Mouse (Mus musculus): ENCODE results near the gene Bag1. TPM values are rescaled to one million over a fixed set of nuclear protein-coding genes. Genes with fewer than 3 reads are reported as not detected.

The Bag1 gene
- total and polyA plus RNA-seq, 3 experiments = 194 to 235 TPM; not detected in 1

GRCm38 (mm10) chr4:40976651-40977050, 28.6 kb upstream of the Bag1 start:
- Histone ChIP-seq H3K9ac (ENCODE audit: control insufficient read depth, low read depth, low read length, poor library complexity, severe bottlenecking) (no peak overlapping the region), H3K4me3 (ENCODE audit: control insufficient read depth in 1 of 2, insufficient read depth in 1 of 2, low read depth in 2 of 2, low read length in 2 of 2) (no peak overlapping the region), H3K27ac (ENCODE audit: control insufficient read depth, low read depth, low read length) (no peak overlapping the region), H3K27me3 (ENCODE audit: control insufficient read depth in 1 of 2, insufficient read depth in 2 of 2, low read length in 2 of 2) (no peaks in the 10 kb centered on the region), H3K4me1 (ENCODE audit: control insufficient read depth in 1 of 2, insufficient read depth in 2 of 2, low read length in 2 of 2) (peaks cover 2 to 26% of the 10 kb centered on the region in 2 experiments), H3K9me3 (replicated peaks; ENCODE audit: insufficient read depth, low read length) (no peaks in the 10 kb centered on the region), H3K36me3 (ENCODE audit: control insufficient read depth in 1 of 2, insufficient read depth in 2 of 2, low read length in 2 of 2) (peaks cover 36 to 48% of the 10 kb centered on the region in 2 experiments), H3K79me2 (ENCODE audit: control insufficient read depth, insufficient read depth, low read length, poor library complexity) (peaks cover 60% of the 10 kb centered on the region)
- no peak for DNase-seq (ENCODE audit: low read depth, low spot score)
- no peak for TF ChIP-seq ETS1 (IDR thresholded peaks at IDR 0.05; ENCODE audit: low read depth, low read length)
- TF ChIP-seq NRF1 (IDR thresholded peaks at IDR 0.05; ENCODE audit: insufficient read depth, low read depth, low read length, poor library complexity, severe bottlenecking) = no peak
- TF ChIP-seq GABPA (IDR thresholded peaks at IDR 0.05; ENCODE audit: low read depth, low read length) = no peak
- no peak for TF ChIP-seq MEF2A (IDR thresholded peaks at IDR 0.05; ENCODE audit: extremely low read depth, insufficient replicate concordance, low read depth, low read length, poor library complexity, severe bottlenecking)
- no peak for TF ChIP-seq JUND (IDR thresholded peaks at IDR 0.05; ENCODE audit: low read depth, low read length)
- no peak for TF ChIP-seq CHD1 (IDR thresholded peaks at IDR 0.05; ENCODE audit: low read depth, low read length)
- no peak for TF ChIP-seq MXI1 (IDR thresholded peaks at IDR 0.05; ENCODE audit: low read depth, low read length)
- no peak for TF ChIP-seq POLR2AphosphoS2 (IDR thresholded peaks at IDR 0.05; ENCODE audit: low read length)
- no peak for TF ChIP-seq USF2 (IDR thresholded peaks at IDR 0.05; ENCODE audit: borderline replicate concordance in 1 of 2, insufficient read depth in 1 of 2, low read depth in 1 of 2, low read length in 2 of 2)
- no peak for TF ChIP-seq NELFE (IDR thresholded peaks at IDR 0.05; ENCODE audit: low read depth, low read length)
- TF ChIP-seq CHD2 (IDR thresholded peaks at IDR 0.05; ENCODE audit: low read length) = no peak
- no peak for TF ChIP-seq KAT2A (conservative IDR thresholded peaks at IDR 0.05; ENCODE audit: low read depth, low read length)
- no peak for TF ChIP-seq SMC3 (IDR thresholded peaks at IDR 0.05; ENCODE audit: low read depth, low read length)

GRCm38 (mm10) chr4:40975678-40976077, 27.6 kb upstream of the Bag1 start:
- Histone ChIP-seq H3K9me3 (replicated peaks; ENCODE audit: insufficient read depth, low read length) (no peaks in the 10 kb centered on the region), H3K4me3 (ENCODE audit: control insufficient read depth in 1 of 2, insufficient read depth in 1 of 2, low read depth in 2 of 2, low read length in 2 of 2) (no peak overlapping the region), H3K4me1 (ENCODE audit: control insufficient read depth in 1 of 2, insufficient read depth in 2 of 2, low read length in 2 of 2) (peaks cover 0 to 20% of the 10 kb centered on the region in 2 experiments), H3K9ac (ENCODE audit: control insufficient read depth, low read depth, low read length, poor library complexity, severe bottlenecking) (no peak overlapping the region), H3K27me3 (ENCODE audit: control insufficient read depth in 1 of 2, insufficient read depth in 2 of 2, low read length in 2 of 2) (no peaks in the 10 kb centered on the region), H3K27ac (ENCODE audit: control insufficient read depth, low read depth, low read length) (no peak overlapping the region), H3K79me2 (ENCODE audit: control insufficient read depth, insufficient read depth, low read length, poor library complexity) (peaks cover 63% of the 10 kb centered on the region), H3K36me3 (ENCODE audit: control insufficient read depth in 1 of 2, insufficient read depth in 2 of 2, low read length in 2 of 2) (peaks cover 27 to 42% of the 10 kb centered on the region in 2 experiments)
- no peak for DNase-seq (ENCODE audit: low read depth, low spot score)
- TF ChIP-seq BHLHE40 (IDR thresholded peaks at IDR 0.05; ENCODE audit: borderline replicate concordance, low read depth, low read length) = no peak
- TF ChIP-seq POLR2AphosphoS2 (IDR thresholded peaks at IDR 0.05; ENCODE audit: low read length) = no peak
- no peak for TF ChIP-seq MEF2A (IDR thresholded peaks at IDR 0.05; ENCODE audit: extremely low read depth, insufficient replicate concordance, low read depth, low read length, poor library complexity, severe bottlenecking)
- no peak for TF ChIP-seq USF1 (IDR thresholded peaks at IDR 0.05; ENCODE audit: low read depth, low read length)
- no peak for TF ChIP-seq MAX (IDR thresholded peaks at IDR 0.05; ENCODE audit: low read length)
- no peak for TF ChIP-seq RAD21 (IDR thresholded peaks at IDR 0.05; ENCODE audit: low read depth, low read length)

Measured in MEL (cell line).